Mouse (Mus musculus) frontal cortex, adult (tissue): ENCODE data around the gene Gm5269.
A peak's percentile ranks its signal among the peaks of the same experiment; 100 is the strongest.

Experiments
- ATAC-seq: cut with Nextera tagmentation; 2 replicates; pipeline ENCODE4 v1.9.2; 2017; ENCODE audit warnings: mild to moderate bottlenecking, moderate library complexity, mixed read lengths; ENCODE audit not compliant: low TSS enrichment

The Gm5269 gene

DNA sequence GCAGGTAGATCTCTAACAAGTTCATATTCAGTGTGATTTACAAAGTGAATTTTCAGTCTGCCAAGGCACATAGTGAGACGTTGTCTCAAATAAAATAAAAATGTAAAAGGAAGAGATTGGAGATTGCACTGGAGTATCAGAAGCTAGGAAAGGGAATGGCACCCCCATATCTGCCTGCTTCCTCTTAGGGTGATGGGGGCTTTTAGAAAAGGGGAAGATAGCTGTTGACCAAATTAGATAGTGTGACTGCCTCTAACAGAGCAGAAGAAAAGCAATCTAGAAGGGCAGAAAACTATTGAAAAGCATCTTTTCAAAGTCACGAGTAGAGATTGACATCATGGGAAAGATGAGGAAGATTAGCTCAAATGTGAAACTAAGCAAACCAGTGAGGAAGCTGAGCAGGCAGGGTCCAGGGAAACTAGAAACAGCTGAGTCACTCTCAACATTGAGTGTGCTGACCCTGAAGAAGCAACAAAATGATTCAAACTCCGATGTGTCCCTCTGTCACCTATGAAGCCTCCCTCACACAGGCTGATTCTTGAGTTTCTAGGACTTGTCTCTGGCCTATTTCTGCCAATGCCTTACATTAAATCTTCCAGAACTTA, 8.7 kb downstream of the Gm5269 start:
- ATAC-seq: no peak

DNA sequence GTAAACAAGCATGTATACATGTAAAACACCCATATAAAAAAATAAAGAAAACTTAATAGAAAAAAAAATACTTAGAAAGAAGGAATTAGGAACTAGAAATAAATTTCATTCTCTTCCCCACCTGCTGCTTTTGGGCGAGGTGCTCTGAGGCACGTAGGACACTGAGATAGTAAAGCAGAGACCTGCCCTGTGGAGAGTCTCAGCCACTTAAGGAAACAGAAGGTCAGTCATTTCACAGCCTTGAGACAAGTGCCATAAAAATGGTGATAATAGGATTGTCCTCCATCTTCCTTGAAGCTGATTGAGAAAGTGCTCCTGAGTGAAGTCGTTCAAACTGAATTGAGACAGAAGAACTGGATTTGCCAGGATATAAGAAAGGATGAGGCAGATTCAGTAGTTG, 12.6 kb downstream of the Gm5269 start:
- ATAC-seq: no peak

DNA sequence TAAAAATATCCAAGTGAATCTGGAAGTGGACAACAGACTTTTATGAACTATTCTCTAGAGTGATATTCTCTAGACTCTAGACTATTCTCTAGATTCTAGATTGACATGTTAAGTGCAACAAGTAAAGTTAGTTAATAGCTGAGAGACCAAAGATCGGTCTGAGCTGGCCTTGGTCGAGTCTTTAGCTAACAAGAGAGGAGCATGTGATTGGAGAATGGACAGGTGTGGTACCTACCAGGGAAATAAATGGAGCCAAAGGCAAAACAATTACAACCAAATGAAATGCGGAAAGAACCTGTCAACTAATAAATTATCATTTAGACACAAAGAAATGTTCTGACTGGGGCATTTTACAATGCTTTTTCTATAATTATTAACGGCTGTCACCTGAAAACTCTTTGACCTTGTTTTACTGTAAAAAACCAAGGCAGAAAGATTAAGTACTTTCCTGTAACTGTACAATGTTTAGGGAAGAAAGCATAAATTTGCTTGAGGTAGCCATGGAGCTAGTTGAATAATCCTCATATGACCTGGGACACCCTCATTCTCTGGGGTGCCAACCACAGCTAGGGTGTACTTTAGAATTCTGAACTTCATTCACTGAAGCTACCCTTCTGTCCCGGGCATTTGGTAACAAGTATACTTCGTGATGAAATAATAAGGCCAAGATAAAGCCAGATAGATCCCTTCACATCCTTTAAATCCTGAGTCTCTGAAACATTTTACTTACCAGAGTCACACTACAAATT, 13.4 kb downstream of the Gm5269 start:
- no peak for ATAC-seq

DNA sequence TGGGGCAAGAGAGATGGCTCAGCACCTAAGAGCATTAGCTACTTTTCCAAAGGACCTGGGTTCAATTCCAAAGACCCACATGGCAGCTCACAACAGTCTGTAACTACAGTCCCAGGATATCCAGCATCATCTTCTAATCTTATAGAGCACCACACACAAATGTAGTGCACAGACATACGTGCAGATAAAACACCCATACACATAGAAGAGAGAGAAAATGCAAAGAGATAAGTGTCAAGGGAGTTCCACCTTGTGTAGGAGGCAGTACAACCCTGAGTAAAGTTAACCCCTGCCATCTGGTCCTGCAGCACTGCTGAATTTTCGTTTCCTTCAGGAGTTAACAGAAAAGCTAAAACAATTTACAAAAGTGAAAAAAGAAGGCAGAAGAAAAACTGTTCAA, 14.4 kb downstream of the Gm5269 start:
- no peak for ATAC-seq

DNA sequence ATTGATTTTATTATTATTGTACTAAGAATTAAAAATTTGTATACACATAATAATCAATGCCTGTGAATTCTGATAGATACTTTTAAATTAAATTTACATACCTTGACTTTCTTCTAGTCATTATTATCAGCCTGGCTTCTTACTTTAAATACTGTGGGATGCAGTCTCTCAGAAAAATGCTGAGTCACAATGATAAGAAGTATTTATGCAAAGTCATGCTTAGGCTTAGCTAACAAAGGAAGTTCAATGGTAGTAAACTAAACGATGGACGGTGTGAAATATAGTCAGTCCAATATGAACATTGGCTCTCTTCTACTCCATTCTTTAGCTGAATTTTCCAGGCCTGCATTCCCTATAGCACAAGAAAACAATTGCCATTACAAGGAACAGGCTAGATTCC, 16.8 kb downstream of the Gm5269 start:
- no peak for ATAC-seq

DNA sequence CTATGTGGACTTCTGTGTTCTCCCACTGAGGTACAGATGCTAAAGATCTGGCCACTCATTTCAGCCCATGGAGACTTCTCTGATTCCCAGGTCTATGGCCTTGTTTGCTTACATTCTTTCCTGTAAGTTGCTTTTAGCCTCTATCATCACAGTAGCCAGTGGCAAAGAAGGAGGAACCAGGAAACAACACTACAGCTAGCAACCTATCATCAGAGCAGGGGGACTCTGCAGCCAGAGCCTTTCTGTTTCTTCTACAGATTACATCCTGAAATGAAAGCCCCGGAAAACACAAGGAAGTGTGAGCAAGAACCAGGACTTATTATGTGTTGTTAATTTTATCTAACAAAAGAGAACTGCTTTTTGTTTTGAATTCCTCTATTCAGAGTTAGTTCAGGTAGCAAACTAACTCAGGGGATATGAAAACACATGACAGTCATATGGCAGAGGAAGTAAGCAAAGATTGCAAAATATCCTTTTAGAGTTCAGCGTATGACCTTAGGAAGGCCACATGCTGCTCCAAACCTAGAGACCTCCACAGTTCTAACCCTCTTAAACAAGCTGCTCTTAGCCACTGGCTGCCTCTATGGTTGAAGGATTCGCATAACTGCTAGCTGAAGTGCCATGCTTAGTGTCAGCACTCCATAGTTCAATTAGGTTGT, 21.5 kb downstream of the Gm5269 start:
- no peak for ATAC-seq

DNA sequence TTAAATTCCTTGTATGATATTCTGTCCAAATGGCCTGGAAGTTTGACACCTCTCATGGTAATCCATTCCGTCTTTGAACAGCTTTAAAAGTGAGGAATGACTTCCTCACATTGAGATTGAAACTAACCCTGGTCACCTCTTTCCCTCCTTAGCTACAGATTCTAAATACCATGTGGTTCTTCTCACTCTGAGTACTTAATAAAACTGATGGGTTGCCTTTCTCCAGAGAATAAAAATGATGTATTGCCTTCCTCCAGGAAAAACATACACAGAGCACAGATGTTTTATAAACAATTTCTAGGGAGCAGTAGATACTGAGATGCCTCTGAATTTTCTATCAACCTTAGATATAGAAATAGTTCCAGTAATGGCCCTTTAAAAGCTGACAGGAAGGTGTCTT, 22.0 kb downstream of the Gm5269 start:
- no peak for ATAC-seq

DNA sequence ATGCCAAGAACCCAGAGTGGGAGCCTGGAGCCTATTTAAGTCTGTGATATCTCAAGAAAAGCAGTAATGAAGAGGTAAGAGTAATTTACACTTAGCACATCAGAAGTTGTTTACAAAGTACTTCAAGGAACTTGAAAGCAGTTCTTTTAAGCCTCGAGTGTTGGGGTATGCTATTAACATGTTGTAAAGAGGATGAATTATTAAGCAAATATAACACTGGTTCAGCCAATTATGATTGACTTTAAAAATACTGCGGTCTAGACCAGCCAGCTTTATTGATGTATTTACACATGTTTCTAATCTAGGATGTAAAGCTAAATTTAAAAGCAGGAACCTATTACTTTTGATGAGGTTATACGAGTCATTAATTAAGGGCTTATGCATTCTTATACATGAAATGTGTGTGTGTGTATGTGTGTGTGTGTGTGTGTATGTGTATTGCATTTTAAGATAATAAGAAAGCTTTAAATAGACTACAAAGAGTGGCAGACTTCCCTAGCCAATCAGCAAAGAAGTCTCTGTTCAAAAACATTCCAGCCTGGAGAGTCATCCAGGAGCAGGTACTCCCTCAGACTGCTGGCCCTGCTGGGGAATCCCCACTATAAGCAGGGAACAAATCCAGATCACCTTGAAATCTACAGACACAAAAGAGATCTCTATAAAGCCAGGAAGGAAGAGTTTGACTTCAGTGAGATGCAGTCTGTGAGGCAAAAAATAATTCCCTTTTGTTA, 23.6 kb downstream of the Gm5269 start:
- ATAC-seq: no peak

DNA sequence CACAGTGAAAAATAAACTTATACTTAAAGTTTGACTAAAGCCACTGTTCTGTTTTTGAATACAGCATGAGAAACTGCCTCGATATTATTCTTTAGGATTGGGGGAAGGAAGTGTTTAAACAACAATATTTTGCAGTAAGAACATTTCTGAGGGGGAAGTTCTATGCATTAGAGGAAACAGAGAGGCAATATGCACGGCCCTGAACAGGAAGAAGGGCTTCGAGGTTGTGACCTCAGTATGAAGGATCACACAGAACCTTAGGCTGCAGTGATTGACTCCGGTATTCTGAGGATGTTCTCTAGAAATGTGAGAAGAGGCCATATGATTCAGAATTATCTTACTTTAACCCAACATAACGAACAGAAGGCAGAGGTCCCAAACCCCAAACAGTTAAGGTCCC, 24.3 kb downstream of the Gm5269 start:
- ATAC-seq: no peak

DNA sequence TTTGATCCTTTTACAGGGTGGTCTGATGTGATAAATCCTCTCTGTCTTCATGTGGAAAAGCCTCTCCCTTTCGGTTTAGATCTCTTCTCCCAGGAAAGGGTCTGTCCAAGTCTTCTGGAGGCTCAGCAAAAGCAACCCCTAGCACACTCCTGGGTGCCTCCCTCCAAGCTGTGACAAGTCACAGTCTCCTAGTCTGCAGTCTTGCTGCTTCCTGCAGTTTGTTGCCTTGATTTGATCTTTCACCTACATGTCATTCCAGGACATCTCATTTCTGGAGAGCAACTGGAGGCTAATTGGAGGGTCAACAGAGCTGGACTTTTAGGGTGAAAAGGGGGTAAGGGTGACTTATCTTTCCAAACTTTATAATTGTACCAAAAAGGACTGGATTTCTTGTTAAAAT, 24.8 kb downstream of the Gm5269 start:
- no peak for ATAC-seq

DNA sequence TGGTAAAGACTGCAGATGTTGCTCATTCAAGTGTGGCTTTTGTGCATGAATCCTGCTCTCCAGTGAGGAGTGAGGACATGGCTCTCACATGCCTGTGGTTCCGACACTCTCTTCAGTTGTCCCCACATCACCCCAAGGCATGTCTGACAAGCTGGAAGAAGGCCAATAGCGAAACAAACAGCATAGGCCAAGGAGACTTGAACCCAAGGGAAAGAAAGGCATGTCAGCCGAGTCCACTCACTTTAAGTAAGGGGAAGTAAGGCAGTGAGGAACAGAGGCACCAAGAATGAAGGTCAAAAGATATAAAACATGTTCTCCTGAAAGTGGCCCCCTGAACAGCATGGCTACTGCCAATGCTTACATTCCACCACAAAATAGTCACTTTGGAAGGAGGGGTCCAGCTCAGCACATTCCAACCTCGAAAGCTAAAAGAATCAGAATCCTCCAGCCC, 25.5 kb downstream of the Gm5269 start:
- ATAC-seq: no peak

DNA sequence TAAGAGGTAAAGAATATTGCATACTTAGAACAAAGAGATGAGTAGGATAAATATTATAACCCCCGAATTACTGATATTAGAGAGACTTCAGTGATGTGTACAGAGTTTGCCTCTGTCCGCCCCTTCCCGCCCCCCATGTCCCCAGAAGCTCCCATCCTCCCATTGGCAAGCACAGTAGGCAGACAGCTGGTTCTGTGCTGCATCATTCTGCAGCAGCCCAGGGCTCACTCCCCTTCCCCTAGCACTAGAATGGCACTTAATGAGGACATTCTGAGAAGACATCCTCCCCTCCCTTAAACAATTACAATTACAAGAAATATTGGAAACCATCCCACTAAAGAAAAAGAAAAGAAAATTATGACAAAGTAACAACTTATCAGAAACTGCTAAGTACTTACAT, 26.4 kb downstream of the Gm5269 start:
- ATAC-seq: no peak

DNA sequence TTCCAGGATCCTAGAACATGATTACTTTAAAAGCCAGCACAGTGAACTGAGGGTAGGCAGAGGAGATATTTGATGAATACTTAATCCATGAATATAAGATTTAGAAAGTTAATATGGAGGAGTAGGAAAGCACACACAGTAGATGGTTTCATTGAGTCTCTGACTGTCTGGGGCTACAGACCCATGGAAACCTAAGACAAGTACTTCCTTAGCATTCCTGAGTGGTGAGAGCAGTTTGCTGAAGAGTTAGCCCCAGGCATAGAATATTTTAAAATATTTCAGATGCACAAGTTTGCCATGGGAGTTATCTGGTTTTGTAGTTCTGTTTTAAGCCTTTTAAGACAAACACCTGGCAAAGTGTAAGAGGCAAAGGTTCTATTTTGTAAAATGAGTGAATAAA, 28.9 kb downstream of the Gm5269 start:
- ATAC-seq: no peak

DNA sequence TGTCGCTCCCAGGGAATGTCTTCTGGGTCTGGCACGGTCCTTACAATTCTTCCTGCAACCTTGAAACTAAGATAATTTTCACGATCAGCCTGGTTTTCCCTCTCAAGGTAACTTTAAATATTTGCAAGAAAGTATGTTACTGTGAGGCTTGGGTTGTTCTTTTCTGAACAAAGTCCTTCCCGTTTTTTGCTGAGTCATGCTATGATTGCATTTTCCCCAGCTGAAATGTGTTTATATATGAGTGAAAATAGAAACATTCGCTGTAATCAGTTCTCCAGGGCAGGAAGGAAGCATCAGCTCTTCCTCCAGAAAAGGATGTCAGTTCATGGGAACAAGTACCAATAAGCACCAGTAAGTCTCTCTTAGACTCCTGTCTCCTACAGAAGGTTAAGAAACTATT, 29.7 kb downstream of the Gm5269 start:
- peak; percentile 44; the same call in 1 of the 2 replicates for ATAC-seq

DNA sequence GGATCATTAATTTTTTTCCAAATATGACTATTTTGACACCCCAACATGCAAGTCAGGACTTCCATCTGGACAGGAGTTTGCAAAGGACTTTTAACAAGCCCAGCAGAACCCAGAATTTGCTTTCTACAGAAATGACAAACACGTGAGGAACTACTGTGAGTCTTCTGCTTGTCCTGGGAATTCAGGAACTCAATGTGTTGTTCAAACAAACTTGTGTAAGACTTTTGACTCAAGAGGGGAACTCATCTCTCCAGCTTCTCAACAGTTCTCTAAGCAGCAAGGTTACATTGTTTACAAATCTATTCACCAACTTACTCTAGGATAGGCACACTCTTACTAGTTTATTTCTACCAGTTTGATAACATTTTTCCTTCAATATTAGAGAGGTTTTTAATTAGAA, 32.0 kb downstream of the Gm5269 start:
- no peak for ATAC-seq

DNA sequence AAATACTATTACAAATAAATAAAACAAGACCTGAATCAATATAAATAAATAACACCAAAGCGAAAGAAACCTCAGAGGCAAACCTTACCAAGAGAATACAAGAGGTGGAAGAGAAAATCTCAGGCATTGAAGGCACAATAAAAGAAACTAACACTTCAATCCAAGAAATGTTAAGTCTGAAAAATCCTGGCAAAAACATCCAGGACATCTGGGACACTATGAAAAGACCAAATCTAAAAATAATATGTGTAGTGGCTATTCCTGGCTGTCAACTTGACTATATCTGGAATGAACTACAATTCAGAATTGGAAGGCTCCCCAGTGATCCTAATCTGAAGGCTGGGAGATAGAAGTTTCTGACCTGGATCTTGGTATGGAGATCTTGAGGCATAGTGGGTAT, 44.6 kb downstream of the Gm5269 start:
- peak; percentile 93 for ATAC-seq
